24 mouse cellular contexts compared by ENCODE assay signal in the genomic region with DNA sequence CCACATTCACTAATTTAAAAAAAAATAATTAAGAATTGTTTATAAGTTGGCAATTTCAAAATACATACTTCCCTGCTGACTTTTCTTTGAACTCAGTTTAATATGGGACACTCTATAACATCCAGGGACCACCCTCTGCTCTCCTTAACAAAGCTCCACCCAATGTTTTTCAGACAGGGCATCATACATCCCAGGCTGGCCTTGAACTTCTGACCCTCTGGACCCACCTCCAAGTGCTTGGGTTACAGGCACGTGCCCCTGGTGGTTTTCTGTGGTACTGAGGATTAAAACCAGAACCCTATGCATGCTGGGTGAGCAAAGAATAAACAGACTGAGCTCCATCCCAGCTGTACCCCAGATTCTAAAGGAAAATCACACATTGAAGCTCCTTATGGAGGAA.
DNase-seq lines count a peak whose midpoint lies in the region; ATAC-seq and TF ChIP-seq lines count a peak whose summit lies in the region.
"Had no signal": no experiment of that assay in that cellular context is flagged by ENCODE, and none has a peak within 500 bp of the region (broad histone marks: within the 10 kb centered on the region; RNA-seq: fewer than 3 reads in every experiment).

No protein-coding gene starts in this region.

- no peak overlapping the region for H3K4me2 ChIP-seq in lung, postnatal 0 days (replicated peaks; ENCODE audit: low read depth, low read length)
- H3K4me2 ChIP-seq: heart, embryonic 15.5 days; liver, embryonic 12.5 days had no signal

- H3K36me3 ChIP-seq in lung, postnatal 0 days (ENCODE audit: insufficient read depth, low read length), result no peaks in the 10 kb centered on the region
- H3K36me3 ChIP-seq in kidney, adult 2 months (ENCODE audit: control insufficient read depth, insufficient read depth, low read length), result peaks cover 5% of the 10 kb centered on the region; the same call in 1 of the 2 replicates
- H3K36me3 ChIP-seq: liver, embryonic 12.5 days had no signal

- no peaks in the 10 kb centered on the region for H3K27me3 ChIP-seq in lung, postnatal 0 days (replicated peaks; ENCODE audit: insufficient read depth, low read length)
- no peaks in the 10 kb centered on the region for H3K27me3 ChIP-seq in kidney, adult 2 months (replicated peaks; ENCODE audit: control insufficient read depth, insufficient read depth, low read length)
- H3K27me3 ChIP-seq: heart, embryonic 15.5 days; liver, embryonic 12.5 days had no signal

- no peaks in the 10 kb centered on the region for H3K4me1 ChIP-seq in lung, postnatal 0 days (ENCODE audit: insufficient read depth, low read depth, low read length)
- H3K4me1 ChIP-seq in kidney, adult 2 months (ENCODE audit: control insufficient read depth, insufficient read depth, low read length), result no peaks in the 10 kb centered on the region
- H3K4me1 ChIP-seq: heart, embryonic 15.5 days; liver, embryonic 12.5 days had no signal

- TF ChIP-seq POLR2A in kidney, adult 2 months (IDR thresholded peaks at IDR 0.05; ENCODE audit: low read depth, low read length), result no peak

- no peak for ATAC-seq in lung, postnatal 0 days
- ATAC-seq: forebrain, embryonic 16.5 days; liver, embryonic 12.5 days; liver, postnatal 0 days; midbrain, embryonic 16.5 days had no signal

- H3K4me3 ChIP-seq in lung, postnatal 0 days (ENCODE audit: low read depth, low read length), result no peak overlapping the region
- no peak overlapping the region for H3K4me3 ChIP-seq in kidney, adult 2 months (ENCODE audit: insufficient read depth, low read depth, low read length)
- H3K4me3 ChIP-seq: erythroblast, embryonic 14.5 days; heart, embryonic 15.5 days; liver, embryonic 12.5 days had no signal

- DNase-seq in lung, postnatal 0 days (ENCODE audit: low spot score), result no peak
- no peak for DNase-seq in lung, adult 18-20 months
- DNase-seq in ES-CJ7 (ENCODE audit: low read depth, low spot score) (peak; percentile 82), WW6 (ENCODE audit: low read depth, low spot score) (peak; percentile 80)
- no peak for DNase-seq in kidney, adult 2 months
- no peak for DNase-seq in cerebellum, adult 11-12 months
- DNase-seq: adrenal gland, postnatal 14 days; cerebellum, adult 11 months; cerebellum, adult 9-11 months; embryo, embryonic 11 days; kidney, adult 11 months; kidney, postnatal 4 days; layer of hippocampus, postnatal 36 days; left cerebral cortex, postnatal 4 days; liver, postnatal 0 days; lung, postnatal 10 days; right cerebral cortex, adult 18-20 months; spleen, adult 18-20 months had no signal

- TF ChIP-seq CTCF in lung, postnatal 0 days (IDR thresholded peaks at IDR 0.05), result peak; percentile 21; the same call in 1 of the 2 replicates
- TF ChIP-seq CTCF in kidney, adult 2 months (conservative IDR thresholded peaks at IDR 0.05; ENCODE audit: insufficient read depth, insufficient read length, low read depth, low read length), result no peak

- TF ChIP-seq EP300 in lung, postnatal 0 days (IDR thresholded peaks at IDR 0.05), result no peak

- no peak overlapping the region for H3K27ac ChIP-seq in lung, postnatal 0 days (ENCODE audit: low read length)
- no peak overlapping the region for H3K27ac ChIP-seq in kidney, adult 2 months (ENCODE audit: insufficient read depth, low read depth, low read length)
- H3K27ac ChIP-seq: heart, embryonic 15.5 days; liver, embryonic 12.5 days; macrophage had no signal

- no peaks in the 10 kb centered on the region for H3K9me3 ChIP-seq in lung, postnatal 0 days (ENCODE audit: low read length)
- H3K9me3 ChIP-seq: heart, embryonic 15.5 days; liver, embryonic 12.5 days had no signal

- H3K9ac ChIP-seq in lung, postnatal 0 days (replicated peaks; ENCODE audit: low read depth), result no peak overlapping the region
- H3K9ac ChIP-seq: heart, embryonic 15.5 days; liver, embryonic 12.5 days; liver, postnatal 0 days had no signal

- WGBS in lung, postnatal 0 days, result 56% methylated on average over 1 of the region's 1 CpGs
- 45% methylated on average over 1 of the region's 1 CpGs for WGBS in kidney, adult 2 months

Comparison
In these comparisons a context has a peak if more than half of its experiments do, and no peak if none do; other contexts are left out.
1. DNase-seq: peak in ES-CJ7 (single experiment) and WW6 (single experiment); none in lung, postnatal 0 days (single experiment), lung, adult 18-20 months (0 of 2), kidney, adult 2 months (single experiment) and cerebellum, adult 11-12 months (single experiment).